ENCODE assay signal across 22 mouse cellular contexts in genomic region chr11:80424691-80425090, GRCm38 (mm10). TPM values are rescaled to one million over a fixed set of nuclear protein-coding genes. Genes with fewer than 3 reads are reported as not detected.
A peak's percentile ranks its signal among the peaks of the same experiment; 100 is the strongest.
DNase-seq lines count a peak whose midpoint lies in the region; ATAC-seq lines count a peak whose summit lies in the region.
"Had no signal": no experiment of that assay in that cellular context is flagged by ENCODE, and none has a peak within 500 bp of the region (broad histone marks: within the 10 kb centered on the region; RNA-seq: fewer than 3 reads in every experiment).

No protein-coding gene starts in this region.

- peaks cover 7% of the 10 kb centered on the region for H3K4me1 ChIP-seq in forebrain, embryonic 12.5 days

- DNase-seq in CD4-positive helper T cell, adult 2 months (ENCODE audit: low read depth, low spot score), result peak; percentile 60
- DNase-seq in MEL-GATA-1-ER (ENCODE audit: extremely low read depth, low read depth), result peak; percentile 40
- DNase-seq in ovary, postnatal 36 days (ENCODE audit: low spot score), result no peak
- no peak for DNase-seq in embryo, embryonic 9.5 days (ENCODE audit: extremely low spot score)
- DNase-seq: adrenal gland, adult 2 months; adrenal gland, postnatal 10 days; adrenal gland, postnatal 25 days; B cell, adult 2 months; cerebellum, adult 11 months; cerebellum, adult 18-20 months; cerebellum, adult 8-10 months; cerebellum, adult 9-11 months; cerebellum, postnatal 14 days; cerebellum, postnatal 36 days; forebrain, postnatal 0 days had no signal

- no peak overlapping the region for H3K27ac ChIP-seq in forebrain, embryonic 12.5 days
- H3K27ac ChIP-seq: embryonic facial prominence, embryonic 13.5 days; embryonic facial prominence, embryonic 15.5 days; forebrain, embryonic 10.5 days; forebrain, embryonic 13.5 days; forebrain, embryonic 15.5 days had no signal

- H3K4me3 ChIP-seq in forebrain, embryonic 12.5 days (replicated peaks), result no peak overlapping the region
- H3K4me3 ChIP-seq: embryonic facial prominence, embryonic 13.5 days; embryonic facial prominence, embryonic 15.5 days; erythroblast, embryonic 14.5 days; forebrain, embryonic 10.5 days; forebrain, embryonic 13.5 days; forebrain, embryonic 15.5 days had no signal

- H3K27me3 ChIP-seq in forebrain, embryonic 12.5 days, result no peaks in the 10 kb centered on the region
- H3K27me3 ChIP-seq: embryonic facial prominence, embryonic 13.5 days; embryonic facial prominence, embryonic 15.5 days; forebrain, embryonic 13.5 days; forebrain, embryonic 15.5 days had no signal

- 86% methylated on average over 2 of the region's 2 CpGs for WGBS in forebrain, embryonic 12.5 days

- no peak overlapping the region for H3K9ac ChIP-seq in forebrain, embryonic 12.5 days
- H3K9ac ChIP-seq: embryonic facial prominence, embryonic 13.5 days; embryonic facial prominence, embryonic 15.5 days; forebrain, embryonic 13.5 days; forebrain, embryonic 15.5 days; forebrain, postnatal 0 days had no signal

- no peak for ATAC-seq in forebrain, embryonic 12.5 days (ENCODE audit: low FRiP score)
- ATAC-seq: forebrain, embryonic 13.5 days; forebrain, embryonic 15.5 days; forebrain, postnatal 0 days had no signal

- no peaks in the 10 kb centered on the region for H3K36me3 ChIP-seq in forebrain, embryonic 12.5 days (replicated peaks)
- H3K36me3 ChIP-seq: embryonic facial prominence, embryonic 13.5 days; embryonic facial prominence, embryonic 15.5 days; forebrain, embryonic 10.5 days; forebrain, embryonic 15.5 days had no signal

- no peak overlapping the region for H3K4me2 ChIP-seq in forebrain, embryonic 12.5 days
- H3K4me2 ChIP-seq: embryonic facial prominence, embryonic 13.5 days; embryonic facial prominence, embryonic 15.5 days; forebrain, embryonic 13.5 days; forebrain, embryonic 15.5 days had no signal

- H3K9me3 ChIP-seq in forebrain, embryonic 12.5 days, result no peaks in the 10 kb centered on the region
- H3K9me3 ChIP-seq: embryonic facial prominence, embryonic 13.5 days; embryonic facial prominence, embryonic 15.5 days; forebrain, embryonic 10.5 days; forebrain, embryonic 13.5 days; forebrain, embryonic 15.5 days had no signal

RNA-seq across cellular contexts. Expression of gene Psmd11, which starts 3.7 kb away (rescaled TPM):
- 378 and 397 TPM in 2 replicates for polyA plus RNA-seq in forebrain, embryonic 12.5 days (2016; fragmentation: Nextera tagmentation; extraction: Ambion mirVana)

RNA-seq across cellular contexts. Expression of gene Zfp207, which starts 41.6 kb away (rescaled TPM):
- 296 and 310 TPM in 2 replicates for polyA plus RNA-seq in forebrain, embryonic 12.5 days (2016; fragmentation: Nextera tagmentation; extraction: Ambion mirVana)

RNA-seq across cellular contexts. Expression of gene 5730455P16Rik, which starts 46.9 kb away (rescaled TPM):
- polyA plus RNA-seq in forebrain, embryonic 12.5 days (2016; fragmentation: Nextera tagmentation; extraction: Ambion mirVana), result 30.0 and 31.4 TPM in 2 replicates

RNA-seq across cellular contexts. Expression of gene Cdk5r1, which starts 52.1 kb away (rescaled TPM):
- polyA plus RNA-seq in forebrain, embryonic 12.5 days (2016; fragmentation: Nextera tagmentation; extraction: Ambion mirVana), result 54.0 and 63.9 TPM in 2 replicates

Comparison
In these comparisons a context has a peak if more than half of its experiments do, and no peak if none do; other contexts are left out.
1. DNase-seq: peak in CD4-positive helper T cell, adult 2 months (single experiment) and MEL-GATA-1-ER (single experiment); none in ovary, postnatal 36 days (single experiment) and embryo, embryonic 9.5 days (single experiment).